Mouse (Mus musculus) liver, embryonic 14.5 days (tissue): ENCODE data around the gene Cux2. TPM values are rescaled to one million over a fixed set of nuclear protein-coding genes. Genes with fewer than 3 reads are reported as not detected.

Experiments
- ATAC-seq: fragments of 200-750 bp; cut with Nextera tagmentation; 2 replicates; pipeline ENCODE4 v1.8.0; 2017; ENCODE audit warnings: moderate number of reproducible peaks, mild to moderate bottlenecking, moderate library complexity; ENCODE audit not compliant: insufficient read depth
- DNase-seq, 3 experiments: peaks; one replicate each; pipeline ENCODE4 v3.0.0-alpha.2; 2012 to 2013; ENCODE audit warnings: low read depth in 3 of 3, low spot score in 3 of 3
- H3K27ac ChIP-seq: fragments of 300-500 bp; sonication (generic); 2 replicates; pipeline ENCODE4 v1.5.1; 2014; ENCODE audit warnings: moderate library complexity, mild to moderate bottlenecking, control low read depth, inconsistent platforms
- H3K27me3 ChIP-seq: fragments of 300-500 bp; sonication (generic); 2 replicates; pipeline ENCODE4 v1.6.1; 2014; ENCODE audit warnings: mild to moderate bottlenecking, low read length, moderate library complexity; ENCODE audit not compliant: control insufficient read depth, insufficient read depth
- H3K36me3 ChIP-seq: fragments of 300-500 bp; sonication (generic); replicated peaks from 2 replicates; pipeline ENCODE4 v1.6.1; 2014; ENCODE audit warnings: low read depth; ENCODE audit not compliant: control insufficient read depth, insufficient read depth
- H3K4me1 ChIP-seq, 2 experiments: fragments of 200-500 bp in 1 of 2; fragments of 300-500 bp in 1 of 2; sonication (generic) in 1 of 2; replicated peaks; 2 replicates each; pipeline ENCODE4 v1.6.1; 2012 to 2014; ENCODE audit warnings: antibody characterized with exemption in 1 of 2, inconsistent platforms in 1 of 2, low read length in 1 of 2; ENCODE audit not compliant: control insufficient read depth in 2 of 2, insufficient read depth in 2 of 2
- H3K4me2 ChIP-seq: fragments of 300-500 bp; sonication (generic); 2 replicates; pipeline ENCODE4 v1.6.1; 2014; ENCODE audit warnings: low read depth, mild to moderate bottlenecking, control low read depth, moderate library complexity
- H3K4me3 ChIP-seq, 2 experiments: fragments of 200-500 bp in 1 of 2; fragments of 300-500 bp in 1 of 2; sonication (generic) in 1 of 2; 2 replicates each; pipeline ENCODE4 v1.5.1; 2012 to 2014; ENCODE audit warnings: low read depth in 2 of 2, low read length in 2 of 2, mild to moderate bottlenecking in 2 of 2, control low read depth in 1 of 2, inconsistent platforms in 1 of 2, moderate library complexity in 1 of 2; ENCODE audit not compliant: insufficient read depth in 1 of 2
- H3K9ac ChIP-seq: fragments of 300-500 bp; sonication (generic); replicated peaks from 2 replicates; pipeline ENCODE4 v1.6.1; 2014; ENCODE audit warnings: mild to moderate bottlenecking, control low read depth, moderate library complexity
- H3K9me3 ChIP-seq: fragments of 300-500 bp; sonication (generic); 2 replicates; pipeline ENCODE4 v1.6.1; 2016; ENCODE audit warnings: low read length, mixed read lengths; ENCODE audit not compliant: control insufficient read depth
- CTCF ChIP-seq: IDR thresholded peaks from 2 replicates; pipeline ENCODE4 v1.5.1; 2016; ENCODE audit warnings: antibody characterized with exemption, low read depth, control low read depth
- EP300 ChIP-seq: IDR thresholded peaks from 2 replicates; pipeline ENCODE4 v1.6.1; 2016; ENCODE audit warnings: antibody characterized with exemption, low read depth
- WGBS: fragments of 180-500 bp; shearing (Covaris S2); extraction: QIAGEN DNeasy Blood & Tissue Kit; methylation state at CpG from one replicate; pipeline ENCODE4 v1.1.7; 2014; ENCODE audit not compliant: insufficient replicate concordance; 5-methylcytosine and 5-hydroxymethylcytosine counted together
- polyA plus RNA-seq, 2 experiments: library from polyadenylated mRNA; depleted of rRNA in 1 of 2; stranded (reverse) in 1 of 2; unstranded in 1 of 2; fragments of >200 nt; fragmentation: Nextera tagmentation in 1 of 2; extraction: Ambion mirVana in 1 of 2; gene quantifications; 2 replicates each; pipeline versions ENCODE4 v1.2.1 to v1.2.3; 2012 to 2014

The Cux2 gene
- polyA plus RNA-seq, 2 experiments = 1.0 to 1.4 TPM

- 50% methylated on average over 7 of the region's 7 CpGs for WGBS
- no peak for DNase-seq
- Histone ChIP-seq H3K27me3 (peaks cover 16% of the 10 kb centered on the region), H3K27ac (no peak overlapping the region), H3K4me3 (no peak overlapping the region), H3K4me2 (no peak overlapping the region), H3K4me1 (peaks cover 0 to 4% of the 10 kb centered on the region in 2 experiments; a peak in 1 of 4 replicates), H3K9me3 (no peaks in the 10 kb centered on the region), H3K36me3 (no peaks in the 10 kb centered on the region), H3K9ac (no peak overlapping the region)
- TF ChIP-seq CTCF (no peak), EP300 (no peak)
- no peak for ATAC-seq
Measured at GRCm38 (mm10) chr5:121946657-121947245, 103.2 kb downstream of the Cux2 start.

- no peaks in the 10 kb centered on the region for H3K9me3 ChIP-seq
- H3K27ac ChIP-seq = no peak overlapping the region
- 30% methylated on average over 6 of the region's 6 CpGs for WGBS
- peaks cover 0 to 4% of the 10 kb centered on the region in 2 experiments; a peak in 1 of 4 replicates for H3K4me1 ChIP-seq
- H3K27me3 ChIP-seq = peaks cover 16% of the 10 kb centered on the region
- TF ChIP-seq EP300 = no peak
- peak; percentile 90 for TF ChIP-seq CTCF
- ATAC-seq (no peak), DNase-seq (peak in 2 of 3 experiments; percentile 9 to 31)
- H3K4me2 ChIP-seq = no peak overlapping the region
- no peak overlapping the region for H3K9ac ChIP-seq
- no peak overlapping the region for H3K4me3 ChIP-seq
- no peaks in the 10 kb centered on the region for H3K36me3 ChIP-seq
Measured at GRCm38 (mm10) chr5:121945819-121946218, 104.1 kb downstream of the Cux2 start.

- WGBS = 69% methylated on average over 16 of the region's 16 CpGs
- no peak overlapping the region for H3K27ac ChIP-seq
- H3K27me3 ChIP-seq = peaks cover 14% of the 10 kb centered on the region
- H3K9me3 ChIP-seq = no peaks in the 10 kb centered on the region
- H3K4me3 ChIP-seq = no peak overlapping the region
- no peaks in the 10 kb centered on the region for H3K36me3 ChIP-seq
- H3K4me2 ChIP-seq = no peak overlapping the region
- no peak for DNase-seq
- no peak for ATAC-seq
- TF ChIP-seq EP300 (no peak), CTCF (no peak)
- no peak overlapping the region for H3K9ac ChIP-seq
- H3K4me1 ChIP-seq = no peaks in the 10 kb centered on the region
Measured at GRCm38 (mm10) chr5:121944021-121944790, 105.7 kb downstream of the Cux2 start.

GRCm38 (mm10) chr5:121943472-121943871, 106.4 kb downstream of the Cux2 start:
- Histone ChIP-seq H3K36me3 (no peaks in the 10 kb centered on the region), H3K9me3 (no peaks in the 10 kb centered on the region), H3K4me3 (no peak overlapping the region), H3K27ac (no peak overlapping the region), H3K4me1 (no peaks in the 10 kb centered on the region), H3K9ac (no peak overlapping the region), H3K4me2 (no peak overlapping the region), H3K27me3 (peaks cover 8% of the 10 kb centered on the region)
- TF ChIP-seq EP300 (no peak), CTCF (peak; percentile 91)
- no peak for ATAC-seq
- DNase-seq = no peak
- 33% methylated on average over 7 of the region's 7 CpGs for WGBS

- H3K4me3 ChIP-seq = no peak overlapping the region
- H3K36me3 ChIP-seq = no peaks in the 10 kb centered on the region
- DNase-seq (no peak), ATAC-seq (no peak)
- no peak overlapping the region for H3K4me2 ChIP-seq
- no peak overlapping the region for H3K27ac ChIP-seq
- no peaks in the 10 kb centered on the region for H3K9me3 ChIP-seq
- WGBS = 58% methylated on average over 18 of the region's 18 CpGs
- H3K27me3 ChIP-seq = no peaks in the 10 kb centered on the region
- H3K9ac ChIP-seq = no peak overlapping the region
- no peak for TF ChIP-seq EP300
- TF ChIP-seq CTCF = no peak
- H3K4me1 ChIP-seq = no peaks in the 10 kb centered on the region
Measured at GRCm38 (mm10) chr5:121938065-121938849, 111.6 kb downstream of the Cux2 start.
